Mouse (Mus musculus) left cerebral cortex, adult 18-20 months (tissue): ENCODE results near the gene Tmem174. TPM values are rescaled to one million over a fixed set of nuclear protein-coding genes. Genes with fewer than 3 reads are reported as not detected.

Experiments
- DNase-seq, 2 experiments: peaks; one replicate each; pipeline ENCODE4 v3.0.0; 2021 to 2022; ENCODE audit warnings: low spot score in 2 of 2, mixed read lengths in 1 of 2
- total RNA-seq, 2 experiments: library from RNA; stranded (reverse); gene quantifications; 2 replicates each; pipeline ENCODE4 v1.2.3; 2021

The Tmem174 gene
- total RNA-seq, 2 experiments from 2014 or later, result 0.14 TPM; not detected in 1

DNA sequence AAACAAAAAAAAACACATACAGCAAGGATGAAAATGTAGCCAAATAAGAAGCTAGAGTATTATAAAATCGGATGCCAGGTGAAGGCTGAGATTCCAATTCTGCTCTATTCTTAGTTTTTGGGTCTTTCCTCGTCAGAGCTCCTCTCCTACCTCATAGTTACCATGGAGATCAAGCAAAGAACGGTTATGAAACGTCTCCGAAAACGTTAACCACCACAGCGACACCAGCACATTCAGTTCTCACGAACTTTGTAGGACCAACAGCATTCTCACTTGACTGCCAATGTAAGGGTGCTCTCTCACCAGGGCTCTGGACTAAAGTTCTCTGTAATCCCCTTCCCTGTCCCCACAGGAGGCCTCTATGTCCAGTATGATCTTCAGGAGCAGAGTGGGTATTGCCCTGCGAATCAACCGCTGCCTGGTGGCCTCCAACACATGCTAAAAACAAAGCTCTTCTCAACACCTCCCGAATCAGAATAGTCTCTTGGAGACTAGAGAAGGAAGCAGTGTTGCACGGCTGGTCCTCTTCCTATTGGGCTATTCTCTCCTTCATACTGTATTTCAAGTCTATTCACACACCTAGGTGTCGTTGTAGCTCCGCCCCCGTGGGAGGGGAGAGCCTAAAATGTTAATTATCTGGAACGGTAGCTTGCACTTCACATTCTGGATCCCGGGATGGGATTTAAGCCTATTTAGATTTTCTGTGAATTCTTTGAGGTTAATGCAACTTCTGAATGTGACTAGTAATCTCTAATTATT, 50.2 kb downstream of the Tmem174 start:
- peak; percentile 18 to 30 for DNase-seq

Other genes with a start within 250 kb of the Tmem174 start
- gene Gm10320, start 145.4 kb downstream of the Tmem174 start, total RNA-seq, result not detected
- under 1 TPM in 1 of 2 experiments, not detected in 1; 0.35 TPM for gene Tmem171, start 57.4 kb upstream of the Tmem174 start, total RNA-seq
- 10 to 100 TPM; 36.4 to 37.9 TPM for gene Fcho2, start 178.0 kb upstream of the Tmem174 start, total RNA-seq